Mouse (Mus musculus) erythroid progenitor cell, adult 5-6 weeks (primary cell): ENCODE measurements around the gene Zfp518a. TPM values are rescaled to one million over a fixed set of nuclear protein-coding genes. Genes with fewer than 3 reads are reported as not detected.

Experiments
- ATAC-seq: replicated peaks from 2 replicates; pipeline ENCODE4 v1.8.0; 2016; ENCODE audit warnings: moderate number of reproducible peaks, mild to moderate bottlenecking, moderate TSS enrichment, inconsistent platforms; ENCODE audit not compliant: poor library complexity, low FRiP score, severe bottlenecking
- total RNA-seq, 2 experiments: library from RNA; stranded (forward) in 1 of 2; stranded (reverse) in 1 of 2; fragments of 150-400 nt in 1 of 2; fragments of 186-747, 209-891 nt in 1 of 2; gene quantifications; 2 replicates each; pipeline versions ENCODE4 v1.2.3 to v1.2.4; 2015 to 2017; ENCODE audit warnings: low replicate concordance in 2 of 2

Gene Zfp518a
- total RNA-seq (2015; ENCODE audit: low replicate concordance) (8.3 and 18.0 TPM in 2 replicates), total RNA-seq (2017; ENCODE audit: low replicate concordance) (4.5 and 7.6 TPM in 2 replicates)

DNA sequence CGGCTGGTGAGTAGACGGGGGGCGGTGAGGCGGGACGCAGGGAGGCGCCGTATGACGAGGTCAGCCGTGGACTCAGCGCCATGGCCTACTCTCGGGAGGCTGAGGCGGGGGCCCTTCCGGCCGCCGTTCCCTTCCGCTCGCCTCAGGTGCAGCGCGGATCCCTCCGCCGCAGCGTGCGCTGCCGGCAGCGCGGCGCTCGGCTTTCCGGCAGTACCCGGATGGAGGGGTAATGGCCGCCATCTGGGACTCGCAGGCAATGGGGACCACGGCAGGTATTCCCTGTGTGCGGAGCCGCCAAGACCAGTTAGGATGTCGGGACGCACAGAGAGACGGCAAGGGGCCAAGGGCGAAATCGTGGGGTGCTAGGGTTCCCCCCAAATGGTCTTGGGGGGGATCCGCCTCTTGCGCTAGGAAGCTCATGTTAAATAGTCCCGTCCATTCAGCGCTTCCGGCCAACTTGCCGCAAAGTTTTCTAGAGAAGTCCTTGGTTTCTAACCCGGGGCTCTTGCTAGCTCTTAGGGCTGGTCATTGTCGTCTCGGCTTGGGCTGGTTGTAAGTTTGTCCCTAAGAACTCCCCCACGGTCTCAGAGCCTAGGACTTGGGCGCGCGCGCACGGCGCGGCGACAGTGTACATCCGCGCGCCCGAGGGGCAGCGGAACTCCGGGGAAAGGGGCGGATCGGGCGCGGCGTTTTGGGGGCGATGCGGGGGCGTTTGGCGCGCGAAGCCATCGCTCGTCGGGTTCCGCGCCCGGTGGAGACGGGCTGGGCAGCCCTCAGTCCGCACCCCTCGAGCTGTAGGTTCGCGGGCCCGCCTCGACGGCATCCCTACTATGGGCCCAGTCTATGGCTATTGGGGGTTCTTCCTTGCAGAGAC, at the start of gene Zfp518a:
TSS of gene Zfp518a (plus strand) at position 187 of the 874 bp plus-strand sequence.
- ATAC-seq = peak; percentile 96

DNA sequence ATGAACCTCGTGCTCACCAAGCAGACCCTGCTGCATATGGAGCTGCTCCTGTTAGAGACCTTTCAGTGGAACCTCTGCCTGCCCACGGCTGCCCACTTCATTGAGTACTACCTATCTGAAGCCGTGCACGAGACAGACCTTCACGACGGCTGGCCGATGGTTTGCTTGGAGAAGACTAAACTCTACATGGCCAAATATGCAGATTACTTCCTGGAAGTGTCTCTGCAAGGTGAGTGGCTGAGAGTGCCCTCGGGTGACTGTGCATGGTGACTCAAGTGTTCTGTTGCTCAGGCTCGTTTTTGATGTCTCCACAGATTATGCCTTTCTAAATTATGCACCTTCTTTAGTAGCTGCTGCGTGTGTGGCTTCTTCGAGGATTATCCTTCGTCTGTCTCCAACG, 49.8 kb upstream of the Zfp518a start:
- ATAC-seq = no peak

DNA sequence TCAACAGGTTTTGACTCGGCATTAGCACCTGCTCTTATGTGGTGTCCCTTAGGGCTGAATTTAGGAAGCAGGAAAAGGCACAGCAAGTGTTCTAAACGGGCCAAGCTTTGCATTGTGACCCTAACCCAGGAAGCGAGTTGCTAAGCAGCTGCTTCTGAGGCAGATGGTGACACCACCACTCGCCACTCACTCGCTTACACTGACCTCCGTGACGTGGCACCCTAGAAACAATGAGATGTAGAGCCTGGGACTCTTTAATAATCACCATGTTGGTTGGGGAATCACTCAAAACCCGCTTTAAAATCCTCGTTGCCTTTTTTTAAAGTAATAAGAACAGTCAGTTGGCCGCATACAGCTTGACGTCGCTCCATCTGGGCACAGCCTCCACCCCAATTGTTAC, 45.1 kb upstream of the Zfp518a start:
- ATAC-seq = no peak

DNA sequence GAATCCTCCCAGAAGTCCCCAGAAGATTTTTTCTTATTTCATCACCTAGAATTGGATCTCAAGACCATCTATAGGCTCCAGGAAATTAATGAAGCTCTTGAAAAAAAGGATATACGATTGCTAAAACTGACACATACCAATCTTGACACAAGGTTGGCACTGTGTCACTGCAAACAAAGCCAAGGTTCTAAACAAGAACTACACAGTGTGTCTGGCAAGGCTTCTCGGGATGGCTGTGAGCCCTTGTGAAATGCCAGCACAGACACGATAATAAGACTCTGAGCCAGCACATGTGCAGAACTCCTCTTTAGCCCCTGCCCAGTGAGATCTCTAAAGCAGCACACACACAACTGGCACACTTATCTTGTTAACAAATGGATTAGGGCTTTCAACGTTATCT, 35.0 kb upstream of the Zfp518a start:
- ATAC-seq = no peak

DNA sequence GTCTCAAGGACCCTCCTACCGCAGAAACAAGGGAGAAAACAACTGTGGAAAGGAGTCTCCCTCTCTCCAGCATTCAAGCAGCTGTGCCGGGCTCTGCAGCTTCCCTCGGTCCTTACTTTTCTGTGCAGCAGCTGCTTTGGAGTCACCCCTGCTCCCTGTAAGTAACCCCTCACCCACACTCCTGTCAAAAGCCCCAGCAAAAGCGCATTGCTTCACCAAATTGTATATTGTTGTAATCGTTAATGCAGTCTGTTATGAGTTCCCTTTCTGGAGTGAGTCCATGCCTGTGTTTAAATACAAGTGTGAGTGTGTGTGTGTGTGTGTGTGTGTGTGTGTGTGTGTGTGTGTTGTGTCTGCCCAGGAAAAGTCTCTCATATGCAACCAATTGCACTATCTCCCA, 26.2 kb upstream of the Zfp518a start:
- no peak for ATAC-seq

DNA sequence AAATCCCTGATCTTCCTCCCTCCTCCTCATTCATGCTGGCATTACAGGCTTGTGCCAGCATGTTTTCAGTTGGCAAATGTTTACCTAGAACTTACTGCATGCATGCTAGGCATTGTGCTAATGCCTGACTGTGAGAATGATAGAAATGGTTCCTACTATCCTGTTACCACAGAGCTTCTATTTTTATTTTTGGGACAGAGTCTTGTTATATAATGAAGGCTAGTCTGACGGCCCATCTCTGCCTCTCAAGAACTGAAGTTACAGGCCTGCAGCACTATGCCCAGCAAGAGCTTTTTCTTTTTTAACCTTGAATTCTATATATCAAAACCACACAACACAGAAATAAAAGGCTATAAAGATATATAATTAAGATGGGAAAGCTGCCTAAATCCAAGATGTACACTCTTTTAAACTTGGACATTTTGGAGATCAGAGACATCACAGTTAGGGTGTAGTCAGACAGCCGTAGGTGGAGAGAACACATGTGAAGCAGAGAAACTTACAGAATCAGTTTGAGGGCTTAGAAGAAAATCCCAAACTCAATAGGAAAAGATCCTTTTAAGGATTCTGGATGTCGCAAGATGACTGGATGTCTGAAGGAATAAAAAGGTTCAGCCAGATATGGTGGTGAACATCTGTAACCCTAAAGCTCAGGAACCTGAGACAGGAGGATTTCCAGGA, 24.9 kb upstream of the Zfp518a start:
- no peak for ATAC-seq

DNA sequence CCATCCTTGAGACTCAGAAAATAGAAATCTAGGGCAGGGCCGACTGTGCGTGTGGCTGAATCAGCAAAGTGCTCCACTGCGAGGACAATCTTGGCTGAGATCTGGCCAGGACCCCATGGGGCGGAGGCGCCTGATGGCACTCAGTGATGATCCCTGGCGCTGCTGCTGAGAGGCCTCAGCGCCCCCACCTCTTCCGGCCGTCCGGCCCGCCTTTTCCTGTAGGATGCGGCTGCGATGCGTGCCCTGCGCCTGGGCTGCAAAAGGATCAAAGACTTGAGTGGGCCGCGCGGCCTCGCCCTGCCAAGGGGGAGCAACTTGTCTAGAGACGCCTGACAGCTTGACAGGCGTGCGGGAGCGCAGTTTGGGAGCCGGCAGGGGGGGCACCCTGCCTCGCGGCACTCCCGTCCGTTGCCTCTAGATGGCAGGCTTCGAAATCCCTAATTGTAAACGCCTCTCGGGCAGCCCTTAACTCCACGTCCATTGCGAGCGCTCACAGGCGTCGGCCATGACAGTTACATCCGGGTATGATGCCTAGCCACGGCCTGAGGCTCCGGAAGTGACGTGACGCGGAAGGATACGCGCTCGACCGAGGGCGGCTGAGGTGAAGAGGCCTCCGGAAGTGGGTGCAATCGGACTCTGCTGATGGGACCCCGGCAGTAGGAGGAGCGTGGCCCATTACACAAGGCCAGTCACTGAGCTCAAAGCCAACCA, 21.4 kb upstream of the Zfp518a start:
- peak; percentile 92 for ATAC-seq

DNA sequence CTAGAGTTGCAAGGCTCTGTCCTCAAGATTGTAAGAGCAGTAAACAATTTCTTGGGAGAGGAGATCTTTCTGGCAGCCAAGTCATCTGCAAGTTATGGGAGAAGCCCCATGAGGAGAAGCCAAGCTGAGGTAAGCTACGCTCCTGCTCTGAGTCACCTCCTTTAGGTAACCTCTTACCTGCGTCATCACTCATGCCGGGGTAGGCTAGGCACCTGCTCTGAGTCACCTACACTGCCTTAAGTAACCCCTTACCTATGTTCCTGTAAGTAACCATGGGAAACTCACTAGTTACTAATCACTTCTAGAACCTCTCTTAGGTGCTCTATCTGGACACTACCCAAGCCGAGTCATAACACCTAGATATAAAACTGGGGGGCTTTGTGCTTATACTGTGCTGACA, 12.8 kb upstream of the Zfp518a start:
- ATAC-seq = no peak

DNA sequence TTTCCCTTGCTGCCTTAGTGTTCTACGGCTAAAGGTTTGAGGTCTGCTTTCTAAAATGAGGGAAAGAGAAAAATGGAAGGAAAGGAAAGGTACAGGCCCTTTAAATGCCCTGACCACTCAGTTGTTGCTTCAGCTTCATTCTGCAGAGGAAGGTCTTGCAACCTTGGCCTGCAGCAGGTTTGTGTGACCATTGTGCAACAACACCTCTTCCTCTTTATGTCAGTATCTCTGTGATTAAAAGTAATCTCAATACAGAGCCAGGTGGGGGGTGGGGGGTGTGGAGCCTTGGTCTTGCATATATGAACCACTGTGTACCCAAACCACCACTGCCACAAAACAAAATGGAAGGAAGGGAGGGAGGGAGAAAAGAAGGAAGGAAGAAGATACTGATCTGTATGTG, 5.6 kb upstream of the Zfp518a start:
- no peak for ATAC-seq

DNA sequence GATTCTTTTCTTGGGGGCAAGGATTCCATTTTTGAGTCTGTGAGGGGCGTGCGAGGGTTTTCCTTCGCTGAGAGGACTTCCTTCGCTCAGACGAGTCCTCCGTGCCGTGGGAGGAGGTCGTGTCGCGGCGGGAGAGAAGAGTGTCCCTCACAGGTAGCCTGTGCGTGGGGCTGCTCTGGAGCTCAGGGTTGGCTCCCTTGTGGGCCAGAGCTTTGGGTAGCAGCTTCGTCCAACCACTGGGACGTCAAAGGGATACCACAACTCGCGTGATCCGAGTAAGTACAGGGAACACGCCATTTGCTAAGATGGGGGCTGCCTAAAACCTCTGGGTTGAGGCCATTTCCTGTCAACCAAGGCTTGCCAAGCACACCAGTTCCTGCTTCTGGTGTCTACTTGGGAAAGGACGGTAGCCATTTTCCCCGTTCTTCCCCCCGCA, 416 bp upstream of the Zfp518a start:
- ATAC-seq = peak; percentile 40

DNA sequence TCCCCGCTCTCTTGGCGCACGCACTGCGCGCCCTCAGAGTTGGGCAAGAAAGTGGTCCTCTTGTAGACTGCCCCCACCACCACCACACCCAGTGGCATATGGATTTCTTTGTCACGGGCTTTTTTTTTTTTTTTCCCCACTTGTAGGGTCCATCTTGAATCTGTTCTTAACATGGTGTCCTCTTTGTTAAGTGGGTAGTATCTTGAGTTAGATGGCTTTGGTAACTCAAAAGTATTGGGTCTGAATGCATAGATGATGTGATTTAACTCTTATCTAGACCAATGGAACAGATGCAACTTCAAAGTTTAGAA, 843 bp downstream of the Zfp518a start:
- ATAC-seq = no peak

DNA sequence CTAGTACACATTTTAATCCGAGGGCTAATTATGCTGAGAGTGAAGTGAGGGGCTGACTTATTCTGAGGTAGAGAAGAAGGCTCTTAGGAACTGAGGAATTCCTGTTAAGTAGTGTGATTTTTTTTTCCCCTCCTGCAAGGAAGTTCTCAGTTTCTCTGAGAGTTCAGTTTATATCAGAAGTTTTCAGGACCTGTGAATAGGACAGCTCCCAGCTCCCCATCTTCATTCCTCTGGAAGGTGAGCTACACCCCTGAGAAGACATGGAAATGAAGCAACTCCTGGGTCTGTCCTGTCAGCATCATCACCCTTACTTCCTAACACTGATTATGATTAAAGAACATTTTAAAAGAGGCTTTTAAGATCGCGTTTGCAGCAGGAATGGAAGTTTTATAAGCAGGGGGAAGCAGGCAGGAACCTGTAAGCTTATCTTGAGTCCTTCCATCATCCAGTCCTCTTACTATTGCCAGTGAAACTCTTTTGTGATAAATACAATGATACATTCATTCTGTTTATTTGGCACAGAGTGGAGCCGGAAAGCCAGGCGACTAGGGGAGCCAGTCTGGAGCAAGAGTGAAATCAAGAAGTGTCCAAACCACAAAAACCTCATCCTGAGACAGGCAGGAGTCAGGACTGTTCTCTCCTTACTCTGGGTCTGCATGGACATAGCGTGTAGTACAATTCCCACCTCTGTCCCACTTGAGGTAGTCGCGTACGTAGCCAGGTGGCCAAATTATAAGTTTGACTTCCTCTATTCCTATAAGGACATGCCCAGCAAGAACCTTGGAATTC, 37.3 kb downstream of the Zfp518a start:
- ATAC-seq = no peak

DNA sequence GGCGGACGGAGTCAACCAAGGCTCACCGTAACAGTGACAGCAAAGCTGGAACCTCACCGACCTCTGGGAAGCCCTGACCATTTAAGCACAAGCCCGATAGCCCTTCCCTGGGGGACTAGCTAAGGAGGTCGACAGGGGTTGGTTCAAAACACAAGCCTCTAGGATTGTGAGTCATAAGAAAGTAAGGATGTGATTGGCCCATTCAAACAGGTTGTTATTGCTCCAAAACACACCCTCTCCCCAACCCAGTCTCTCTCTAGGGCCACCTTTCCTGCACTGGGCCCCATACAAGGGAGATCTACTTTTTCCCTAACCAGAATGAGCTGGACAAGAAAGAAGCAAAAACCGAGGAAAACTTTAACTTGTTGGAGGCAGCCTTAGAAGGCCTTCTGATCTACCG, 40.9 kb downstream of the Zfp518a start:
- ATAC-seq = no peak

DNA sequence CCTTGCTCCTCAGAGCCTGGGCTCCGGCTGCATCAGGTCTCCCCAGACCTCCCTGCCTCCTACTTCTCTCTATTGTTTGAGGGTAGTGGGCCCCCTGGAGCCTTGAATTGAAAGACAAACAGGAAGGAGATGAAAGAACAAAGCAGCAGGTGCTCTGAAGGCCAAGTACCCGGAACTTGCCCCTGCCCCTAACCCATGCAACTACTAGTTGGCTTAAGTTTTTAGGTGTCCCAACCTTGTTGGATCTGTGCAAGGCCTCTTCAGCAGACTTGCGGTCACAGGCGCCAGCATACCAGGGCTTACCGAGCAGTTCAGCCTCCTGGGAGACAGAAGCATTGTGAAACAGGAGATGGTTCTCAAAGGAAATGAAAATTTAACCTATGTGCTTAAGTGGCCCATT, 41.5 kb downstream of the Zfp518a start:
- ATAC-seq = no peak

DNA sequence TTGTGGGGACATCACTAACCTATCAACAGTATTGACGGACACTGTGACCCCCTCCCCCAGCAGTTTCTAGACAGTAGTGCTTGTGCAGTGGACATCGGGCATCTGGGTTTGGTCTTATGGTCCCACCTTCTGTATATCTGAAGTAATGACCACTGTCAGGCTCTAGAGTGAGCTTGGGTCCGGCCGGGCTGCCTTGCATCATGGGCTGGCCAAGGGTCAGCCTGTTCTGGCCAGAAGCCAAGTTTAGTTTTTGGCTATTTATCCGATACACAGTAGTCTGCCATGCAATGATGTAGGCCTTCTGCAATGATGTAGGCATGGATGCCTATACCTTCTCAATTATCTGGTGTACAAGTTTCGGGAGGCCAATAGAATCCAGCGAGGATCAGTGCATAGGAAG, 49.0 kb downstream of the Zfp518a start:
- ATAC-seq = no peak

DNA sequence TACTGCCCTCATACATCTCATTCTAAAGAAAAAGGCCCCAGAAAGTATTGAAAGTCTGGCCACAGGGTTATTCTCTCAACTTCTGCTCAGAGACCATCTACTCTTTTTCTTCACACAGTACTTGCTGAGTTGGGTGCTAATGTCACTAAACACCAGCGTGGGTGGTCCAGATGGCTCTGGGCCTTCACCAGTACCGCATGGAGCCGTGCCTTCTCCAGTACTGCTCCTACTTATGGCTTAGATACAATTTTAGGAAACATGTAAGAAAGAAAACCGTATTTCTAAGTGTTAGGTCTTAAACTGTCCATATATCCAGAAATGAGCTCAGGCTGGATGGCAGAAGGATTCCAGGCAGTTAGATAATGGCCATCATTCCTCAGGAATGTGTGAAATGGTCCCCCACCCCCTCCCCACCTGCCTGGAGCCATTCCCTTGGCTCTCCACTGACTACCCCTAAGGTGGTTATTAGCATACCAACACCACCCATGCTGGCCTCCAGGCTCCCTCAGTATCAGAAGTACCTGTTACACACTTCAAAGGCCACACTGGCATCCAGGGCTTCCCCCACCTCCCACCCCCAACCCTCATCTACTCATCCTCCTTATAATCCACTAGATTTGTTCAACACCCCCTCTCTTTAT, 52.6 kb downstream of the Zfp518a start:
- ATAC-seq = no peak

DNA sequence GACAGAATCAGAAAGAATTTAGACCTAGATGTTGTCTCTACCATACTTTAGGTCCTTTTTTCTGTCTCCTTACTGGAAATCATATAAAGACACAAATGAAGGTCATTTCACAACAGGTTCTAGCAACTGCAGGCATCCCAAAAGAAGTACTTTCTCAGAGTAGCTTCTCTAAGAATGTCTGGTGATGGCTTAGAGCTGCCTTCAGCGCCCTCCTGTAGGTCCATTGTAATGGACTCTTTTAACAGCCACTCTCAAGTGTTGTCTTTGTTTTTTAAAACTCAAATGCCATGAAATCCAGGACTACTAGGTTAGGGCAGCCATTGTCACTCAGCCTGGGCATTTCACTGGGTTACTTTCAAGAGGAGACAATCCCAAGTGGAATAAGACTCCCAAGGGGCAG, 64.5 kb downstream of the Zfp518a start:
- no peak for ATAC-seq

DNA sequence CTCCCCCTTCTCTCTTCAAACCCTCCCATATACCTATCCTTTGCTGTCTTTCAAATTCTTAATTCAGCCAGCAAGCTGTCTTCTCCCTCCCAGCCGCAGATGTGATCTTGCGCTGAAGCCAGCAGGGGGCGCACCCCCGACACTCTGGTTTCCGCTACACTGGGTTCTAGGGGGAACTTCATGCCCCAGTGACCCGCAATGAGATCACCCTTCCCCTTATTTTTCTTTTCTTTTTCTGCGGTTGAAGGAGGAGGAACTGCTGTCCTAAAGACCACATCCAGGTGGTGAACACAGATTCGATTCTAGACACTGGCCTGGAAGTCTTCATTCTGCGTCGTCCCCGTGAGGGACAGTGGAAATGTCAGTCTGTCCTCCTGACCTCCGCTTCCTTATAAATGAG, 68.5 kb downstream of the Zfp518a start:
- peak; percentile 70 for ATAC-seq

DNA sequence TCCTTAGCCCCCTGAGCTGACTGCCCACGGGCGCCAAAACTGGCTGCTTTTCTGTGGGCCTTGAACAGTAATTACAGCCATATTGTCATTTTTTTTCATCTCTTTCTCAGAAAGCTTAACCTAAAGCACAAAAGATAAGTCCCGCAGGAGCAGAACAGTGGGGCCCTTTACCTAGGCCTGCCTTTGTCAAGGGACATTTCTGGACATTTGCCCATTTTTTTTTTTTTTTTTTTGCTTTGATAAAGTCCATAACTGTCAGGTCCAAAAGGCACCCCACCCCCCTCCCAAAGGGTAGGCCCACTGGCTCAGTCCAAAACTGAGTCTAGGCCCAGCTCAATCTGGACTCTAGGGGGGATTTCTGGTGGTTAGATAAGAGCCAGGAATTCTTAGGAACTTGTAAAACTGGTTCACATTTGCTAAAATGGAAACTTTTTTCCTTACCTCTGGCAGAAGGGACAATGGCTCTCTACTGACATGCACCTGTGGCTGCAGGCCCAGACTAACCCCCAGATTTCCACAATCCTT, 69.9 kb downstream of the Zfp518a start:
- no peak for ATAC-seq
